21 mouse cellular contexts compared by ENCODE assay signal in genomic region chrX:67992281-67992680, GRCm38 (mm10).
A peak's percentile ranks its signal among the peaks of the same experiment; 100 is the strongest.
DNase-seq lines count a peak whose midpoint lies in the region; ATAC-seq and TF ChIP-seq lines count a peak whose summit lies in the region.
"Had no signal": no experiment of that assay in that cellular context is flagged by ENCODE, and none has a peak within 500 bp of the region (broad histone marks: within the 10 kb centered on the region; RNA-seq: fewer than 3 reads in every experiment).

No protein-coding gene starts in this region.

- H3K36me3 ChIP-seq in intestine, embryonic 15.5 days, result no peaks in the 10 kb centered on the region
- H3K36me3 ChIP-seq: forebrain, embryonic 12.5 days; G1E; hindbrain, embryonic 12.5 days; liver, embryonic 12.5 days; neural tube, embryonic 13.5 days had no signal

- no peak for ATAC-seq in intestine, embryonic 15.5 days
- ATAC-seq: forebrain, postnatal 0 days; intestine, postnatal 0 days; liver, embryonic 12.5 days; liver, postnatal 0 days had no signal

- peak; percentile 5 for DNase-seq in A20 (ENCODE audit: low read depth, low spot score)
- DNase-seq in brain, adult 2 months (ENCODE audit: low read depth, low spot score), result peak; percentile 95
- peak; percentile 52 for DNase-seq in cerebellum, adult 8-10 months
- peak; percentile 67 to 81 for DNase-seq in cerebellum, postnatal 25 days
- DNase-seq in layer of hippocampus, adult 2 months (ENCODE audit: low spot score in 2 of 2), result no peak
- DNase-seq: adrenal gland, adult 8-10 months; forebrain, postnatal 0 days; heart, postnatal 14 days; kidney, postnatal 10 days; liver, postnatal 0 days; lung, postnatal 36 days had no signal

- no peak overlapping the region for H3K27ac ChIP-seq in intestine, embryonic 15.5 days
- no peak overlapping the region for H3K27ac ChIP-seq in layer of hippocampus, adult 2 months
- H3K27ac ChIP-seq: forebrain, embryonic 12.5 days; hindbrain, embryonic 12.5 days; left cerebral cortex, adult 2 months; liver, embryonic 12.5 days; neural tube, embryonic 13.5 days had no signal

- no peak overlapping the region for H3K9ac ChIP-seq in intestine, embryonic 15.5 days
- H3K9ac ChIP-seq: forebrain, embryonic 12.5 days; forebrain, postnatal 0 days; hindbrain, embryonic 12.5 days; liver, embryonic 12.5 days; liver, postnatal 0 days; neural tube, embryonic 13.5 days had no signal

- H3K4me2 ChIP-seq in intestine, embryonic 15.5 days (replicated peaks), result no peak overlapping the region
- H3K4me2 ChIP-seq: forebrain, embryonic 12.5 days; hindbrain, embryonic 12.5 days; liver, embryonic 12.5 days; midbrain, embryonic 11.5 days; neural tube, embryonic 13.5 days had no signal

- no peak overlapping the region for H3K4me3 ChIP-seq in intestine, embryonic 15.5 days (replicated peaks)
- H3K4me3 ChIP-seq in layer of hippocampus, adult 2 months, result no peak overlapping the region
- H3K4me3 ChIP-seq: erythroblast, embryonic 14.5 days; forebrain, embryonic 12.5 days; hindbrain, embryonic 12.5 days; left cerebral cortex, adult 2 months; liver, embryonic 12.5 days; neural tube, embryonic 13.5 days had no signal

- no peaks in the 10 kb centered on the region for H3K9me3 ChIP-seq in intestine, embryonic 15.5 days
- H3K9me3 ChIP-seq: forebrain, embryonic 12.5 days; G1E; hindbrain, embryonic 12.5 days; liver, embryonic 12.5 days; neural tube, embryonic 13.5 days had no signal

- 93% methylated on average over 2 of the region's 2 CpGs for WGBS in intestine, embryonic 15.5 days

- H3K4me1 ChIP-seq in intestine, embryonic 15.5 days (replicated peaks), result no peaks in the 10 kb centered on the region
- H3K4me1 ChIP-seq: forebrain, embryonic 12.5 days; hindbrain, embryonic 12.5 days; liver, embryonic 12.5 days; neural tube, embryonic 13.5 days had no signal

- no peak for TF ChIP-seq CTCF in layer of hippocampus, adult 2 months (conservative IDR thresholded peaks at IDR 0.05)

- H3K27me3 ChIP-seq in intestine, embryonic 15.5 days (replicated peaks), result no peaks in the 10 kb centered on the region
- H3K27me3 ChIP-seq: forebrain, embryonic 12.5 days; hindbrain, embryonic 12.5 days; liver, embryonic 12.5 days; neural tube, embryonic 13.5 days had no signal

Comparison
In these comparisons a context has a peak if more than half of its experiments do, and no peak if none do; other contexts are left out.
1. DNase-seq: peak in A20 (single experiment), brain, adult 2 months (single experiment), cerebellum, adult 8-10 months (single experiment) and cerebellum, postnatal 25 days (2 of 2); none in layer of hippocampus, adult 2 months (0 of 2).